In genomic region chr3:9443981-9444380, GRCm38 (mm10) we compare ENCODE assay signal across 18 mouse cellular contexts.
"Had no signal": no experiment of that assay in that cellular context is flagged by ENCODE, and none has a peak within 500 bp of the region (broad histone marks: within the 10 kb centered on the region; RNA-seq: fewer than 3 reads in every experiment).

No protein-coding gene starts in this region.

- H3K4me2 ChIP-seq: kidney, embryonic 15.5 days; liver, embryonic 13.5 days; midbrain, embryonic 12.5 days; neural tube, embryonic 13.5 days; stomach, embryonic 15.5 days had no signal

- H3K4me3 ChIP-seq: kidney, embryonic 15.5 days; left cerebral cortex, adult 2 months; liver, embryonic 13.5 days; midbrain, embryonic 12.5 days; myocyte; neural tube, embryonic 13.5 days; stomach, embryonic 15.5 days had no signal

- H3K9me3 ChIP-seq: kidney, embryonic 15.5 days; liver, embryonic 13.5 days; midbrain, embryonic 12.5 days; neural tube, embryonic 13.5 days; stomach, embryonic 15.5 days had no signal

- ATAC-seq: midbrain, embryonic 16.5 days had no signal

- H3K27me3 ChIP-seq: kidney, embryonic 15.5 days; liver, embryonic 13.5 days; midbrain, embryonic 12.5 days; neural tube, embryonic 13.5 days; stomach, embryonic 15.5 days had no signal

- H3K27ac ChIP-seq: kidney, embryonic 15.5 days; left cerebral cortex, adult 2 months; liver, embryonic 13.5 days; midbrain, embryonic 12.5 days; neural tube, embryonic 13.5 days; stomach, embryonic 15.5 days had no signal

- DNase-seq: kidney, postnatal 10 days; kidney, postnatal 36 days; layer of hippocampus, postnatal 36 days; liver, embryonic 13.5 days; lung, adult 2 months; lung, postnatal 14 days; lung, postnatal 4 days; retina, postnatal 1 day; right cerebral cortex, postnatal 25 days; spleen, adult 18-20 months; thymus, postnatal 25 days had no signal

- H3K9ac ChIP-seq: kidney, embryonic 15.5 days; liver, embryonic 13.5 days; midbrain, embryonic 12.5 days; neural tube, embryonic 13.5 days; stomach, embryonic 15.5 days had no signal

- H3K4me1 ChIP-seq: kidney, embryonic 15.5 days; liver, embryonic 13.5 days; midbrain, embryonic 12.5 days; stomach, embryonic 15.5 days had no signal
